Mouse (Mus musculus): ENCODE results near the gene Olfr1130. TPM values are rescaled to one million over a fixed set of nuclear protein-coding genes. Genes with fewer than 3 reads are reported as not detected.
"Not testable (repeated sequence)": the region's sequence is repeated elsewhere in the genome, so short reads cannot be mapped to it uniquely, and the experiment has no call there.

The Olfr1130 gene
- not detected in 2 replicates for polyA plus RNA-seq (2012; rRNA removed)

DNA sequence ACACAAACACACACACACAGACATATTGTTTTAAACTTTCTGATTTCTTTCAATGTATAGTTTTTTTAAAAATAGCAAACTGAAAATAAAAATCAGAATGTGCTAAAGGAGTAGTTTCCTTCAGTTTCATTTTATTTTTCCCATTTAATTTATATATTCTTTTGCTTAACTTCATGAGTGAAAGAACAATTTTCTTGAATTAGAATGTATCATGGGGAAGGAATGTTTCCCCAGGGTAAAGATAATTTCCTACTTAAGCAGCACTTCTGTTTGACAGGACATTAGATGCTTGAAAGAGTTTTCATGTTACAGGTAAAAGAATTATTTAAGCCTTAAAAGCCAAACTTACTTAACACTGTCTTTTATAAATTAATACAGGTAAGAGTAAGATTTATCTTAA lies at the start of gene Olfr1130:
Olfr1130 (plus strand) TSS at position 301 of the 400 bp plus-strand sequence.
- DNase-seq; H3K4me1 ChIP-seq (ENCODE audit: control insufficient read depth, insufficient read depth, low read length); H3K4me3 ChIP-seq (replicated peaks; ENCODE audit: extremely low read depth, low read depth, low read length): not testable (repeated sequence)

DNA sequence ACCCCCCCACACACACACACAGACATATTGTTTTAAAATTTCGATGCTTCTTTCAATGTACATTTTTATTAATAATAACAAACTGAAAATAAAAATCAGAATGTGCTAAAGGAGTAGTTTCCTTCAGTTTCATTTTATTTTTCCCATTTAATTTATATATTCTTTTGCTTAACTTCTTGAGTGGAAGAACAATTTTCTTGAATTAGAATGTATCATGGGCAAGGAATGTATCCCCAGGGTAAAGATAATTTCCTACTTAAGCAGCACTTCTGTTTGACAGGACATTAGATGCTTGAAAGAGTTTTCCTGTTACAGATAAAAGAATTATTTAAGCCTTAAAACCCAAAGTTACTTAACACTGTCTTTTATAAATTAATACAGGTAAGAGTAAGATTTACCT lies 32.4 kb upstream of the Olfr1130 start, which contains the start of gene Olfr1129:
Olfr1129 (plus strand) TSS at position 301 of the 400 bp plus-strand sequence.
- not testable (repeated sequence) for DNase-seq; H3K4me1 ChIP-seq (ENCODE audit: control insufficient read depth, insufficient read depth, low read length); H3K4me3 ChIP-seq (replicated peaks; ENCODE audit: extremely low read depth, low read depth, low read length)
- 54% methylated on average over 1 of the region's 1 CpGs for WGBS

DNA sequence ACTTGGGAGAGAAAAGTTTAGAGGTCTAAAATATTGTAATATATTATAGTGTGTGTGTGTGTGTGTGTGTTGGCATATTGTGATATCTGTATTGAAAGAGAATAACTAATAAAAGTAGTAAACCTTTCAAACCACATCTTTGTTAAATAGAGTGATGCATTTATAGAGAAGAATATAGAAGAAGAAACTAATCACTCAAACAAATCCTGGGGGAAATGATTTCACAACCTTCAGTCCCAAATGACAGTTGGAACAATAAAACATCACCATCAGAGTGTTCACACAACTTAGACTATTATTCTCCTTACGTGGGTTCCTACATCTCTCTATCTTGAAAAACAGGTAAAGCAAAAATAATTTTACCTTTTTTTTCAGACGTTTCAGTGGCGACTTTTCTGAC lies 20.8 kb downstream of the Olfr1130 start, which contains the start of gene Olfr1131:
Olfr1131 (plus strand) TSS at position 301 of the 400 bp plus-strand sequence.
- DNase-seq = no peak
- no peaks in the 10 kb centered on the region for H3K4me1 ChIP-seq (ENCODE audit: control insufficient read depth, insufficient read depth, low read length)
- no peak for TF ChIP-seq CTCF (IDR thresholded peaks at IDR 0.05; ENCODE audit: insufficient read depth, low read length)
- TF ChIP-seq POLR2A (IDR thresholded peaks at IDR 0.05; ENCODE audit: borderline replicate concordance, extremely low read depth, low read depth, low read length) = no peak
- no peak within 1 kb of the TSS for H3K4me3 ChIP-seq (replicated peaks; ENCODE audit: extremely low read depth, low read depth, low read length)
- 57% methylated on average over 3 of the region's 3 CpGs for WGBS

DNA sequence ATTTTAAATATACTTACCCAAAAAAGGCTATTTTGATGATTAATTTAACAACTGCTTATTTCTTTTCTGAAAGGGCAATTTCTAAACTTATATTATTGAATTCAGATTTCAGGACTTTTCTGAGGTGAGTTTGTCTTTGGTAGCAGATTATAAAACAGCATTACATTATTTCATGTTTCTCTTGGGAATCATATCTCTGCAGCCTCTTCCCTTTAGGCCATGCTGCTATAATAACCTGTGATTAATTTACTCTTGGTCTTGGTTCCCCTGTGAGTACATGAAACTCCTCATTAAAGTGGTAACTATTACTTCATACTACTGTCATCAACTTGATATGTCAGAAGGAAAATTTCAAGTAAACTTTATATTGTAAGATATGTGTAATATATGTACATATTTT lies 31.4 kb downstream of the Olfr1130 start, which contains the start of gene Olfr1132:
Olfr1132 (minus strand) TSS at position 101 of the 400 bp plus-strand sequence.
- Histone ChIP-seq H3K4me3 (replicated peaks; ENCODE audit: extremely low read depth, low read depth, low read length) (no peak within 1 kb of the TSS), H3K4me1 (ENCODE audit: control insufficient read depth, insufficient read depth, low read length) (no peaks in the 10 kb centered on the region)
- DNase-seq = no peak
- no peak for TF ChIP-seq CTCF (IDR thresholded peaks at IDR 0.05; ENCODE audit: insufficient read depth, low read length)

DNA sequence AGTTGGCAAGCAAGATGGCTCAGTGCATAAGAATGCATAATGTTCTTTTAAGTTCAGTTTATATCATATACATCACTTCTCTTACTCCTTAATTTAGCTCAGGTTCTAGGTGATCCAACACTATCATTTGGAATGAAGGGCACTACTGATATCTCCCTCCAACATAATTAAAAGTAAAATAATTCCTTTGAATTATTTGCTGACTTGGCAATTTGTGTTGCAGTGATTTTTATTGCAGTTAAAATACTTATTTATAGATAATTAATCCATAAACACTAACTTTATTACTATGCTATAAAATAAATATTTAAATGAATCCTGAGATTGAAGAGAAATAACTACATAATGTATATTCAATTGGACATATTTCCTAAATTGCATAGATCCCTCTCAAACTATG lies 36.4 kb downstream of the Olfr1130 start:
- Histone ChIP-seq H3K4me3 (replicated peaks; ENCODE audit: extremely low read depth, low read depth, low read length) (no peak overlapping the region), H3K4me1 (ENCODE audit: control insufficient read depth, insufficient read depth, low read length) (no peaks in the 10 kb centered on the region)
- no peak for DNase-seq
- TF ChIP-seq POLR2A (IDR thresholded peaks at IDR 0.05; ENCODE audit: borderline replicate concordance, extremely low read depth, low read depth, low read length) = no peak
- TF ChIP-seq CTCF (IDR thresholded peaks at IDR 0.05; ENCODE audit: insufficient read depth, low read length) = no peak

DNA sequence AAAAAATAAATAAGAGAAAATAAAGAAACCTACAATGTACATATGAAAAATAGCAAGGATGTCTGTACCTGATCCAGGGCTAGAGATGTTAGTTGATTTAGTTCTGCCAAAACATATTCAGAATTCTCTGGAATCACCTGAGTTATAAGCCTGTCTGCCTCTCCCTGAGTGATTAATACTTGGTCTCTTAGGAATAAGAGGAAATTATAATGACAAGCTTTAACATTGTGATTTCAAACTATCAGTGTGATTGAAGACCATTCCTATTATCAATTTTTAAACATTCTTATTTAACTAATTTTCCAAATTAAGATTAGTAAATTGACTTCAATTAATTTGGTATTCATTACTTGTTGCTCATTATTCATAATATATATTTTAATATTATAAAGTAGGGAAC lies 41.3 kb downstream of the Olfr1130 start, which contains the start of gene Olfr1133:
Olfr1133 (minus strand) TSS at position 101 of the 400 bp plus-strand sequence.
- H3K4me3 ChIP-seq (replicated peaks; ENCODE audit: extremely low read depth, low read depth, low read length) = no peak within 1 kb of the TSS
- TF ChIP-seq POLR2A (IDR thresholded peaks at IDR 0.05; ENCODE audit: borderline replicate concordance, extremely low read depth, low read depth, low read length) (no peak), CTCF (IDR thresholded peaks at IDR 0.05; ENCODE audit: insufficient read depth, low read length) (no peak)
- DNase-seq = no peak
- H3K4me1 ChIP-seq (ENCODE audit: control insufficient read depth, insufficient read depth, low read length) = no peaks in the 10 kb centered on the region

DNA sequence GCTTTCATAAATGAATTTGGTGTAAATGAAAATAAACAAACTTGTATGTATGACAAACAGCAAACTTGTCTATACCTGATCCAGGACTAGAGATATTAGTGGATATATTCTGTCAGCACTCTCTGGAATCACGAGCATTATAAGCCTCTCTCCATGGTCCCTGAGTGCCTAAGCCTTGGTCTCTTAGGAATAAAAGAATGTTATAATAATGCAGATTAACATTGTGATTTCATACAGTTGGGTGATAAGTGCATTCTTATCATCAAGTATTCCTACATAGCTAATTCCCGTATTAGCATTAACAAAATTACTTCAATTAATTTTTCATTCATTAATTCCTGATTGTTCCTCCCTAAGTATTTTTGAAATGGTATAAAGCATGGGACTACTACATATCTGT lies 52.3 kb downstream of the Olfr1130 start, which contains the start of gene Olfr1134:
Olfr1134 (minus strand) TSS at position 101 of the 400 bp plus-strand sequence.
- no peak for DNase-seq
- WGBS = 66% methylated on average over 2 of the region's 2 CpGs
- Histone ChIP-seq H3K4me1 (ENCODE audit: control insufficient read depth, insufficient read depth, low read length) (no peaks in the 10 kb centered on the region), H3K4me3 (replicated peaks; ENCODE audit: extremely low read depth, low read depth, low read length) (no peak within 1 kb of the TSS)
- TF ChIP-seq POLR2A (IDR thresholded peaks at IDR 0.05; ENCODE audit: borderline replicate concordance, extremely low read depth, low read depth, low read length) (no peak), CTCF (IDR thresholded peaks at IDR 0.05; ENCODE audit: insufficient read depth, low read length) (no peak)

Other genes with a start within 250 kb of the Olfr1130 start
- not detected in 2 replicates for gene Olfr1121, start 236.3 kb upstream of the Olfr1130 start, polyA plus RNA-seq (2012; rRNA removed)
- not detected in 2 replicates for gene Olfr1122, start 220.4 kb upstream of the Olfr1130 start, polyA plus RNA-seq (2012; rRNA removed)
- gene Olfr1123, start 189.6 kb upstream of the Olfr1130 start, polyA plus RNA-seq (2012; rRNA removed) = not detected in 2 replicates
- gene Olfr1124, start 175.9 kb upstream of the Olfr1130 start, polyA plus RNA-seq (2012; rRNA removed) = not detected in 2 replicates
- not detected in 2 replicates for gene Olfr1126, start 152.2 kb upstream of the Olfr1130 start, polyA plus RNA-seq (2012; rRNA removed)
- gene Pramel7, start 109.1 kb upstream of the Olfr1130 start, polyA plus RNA-seq (2012; rRNA removed) = not detected in 2 replicates
- not detected in 2 replicates for gene Pramel6, start 99.6 kb upstream of the Olfr1130 start, polyA plus RNA-seq (2012; rRNA removed)
- not detected in 2 replicates for gene Olfr153, start 74.4 kb upstream of the Olfr1130 start, polyA plus RNA-seq (2012; rRNA removed)
- gene Olfr1128, start 60.7 kb upstream of the Olfr1130 start, polyA plus RNA-seq (2012; rRNA removed) = not detected in 2 replicates
- gene Olfr1129, start 32.3 kb upstream of the Olfr1130 start, polyA plus RNA-seq (2012; rRNA removed) = not detected in 2 replicates
- gene Olfr1131, start 20.9 kb downstream of the Olfr1130 start, polyA plus RNA-seq (2012; rRNA removed) = not detected in 2 replicates
- not detected in 2 replicates for gene Olfr1132, start 31.3 kb downstream of the Olfr1130 start, polyA plus RNA-seq (2012; rRNA removed)
- gene Olfr1133, start 41.2 kb downstream of the Olfr1130 start, polyA plus RNA-seq (2012; rRNA removed) = not detected in 2 replicates
- gene Olfr1134, start 52.2 kb downstream of the Olfr1130 start, polyA plus RNA-seq (2012; rRNA removed) = not detected in 2 replicates
- gene Olfr1135, start 67.5 kb downstream of the Olfr1130 start, polyA plus RNA-seq (2012; rRNA removed) = not detected in 2 replicates
- not detected in 2 replicates for gene Olfr1136, start 87.7 kb downstream of the Olfr1130 start, polyA plus RNA-seq (2012; rRNA removed)
- not detected in 2 replicates for gene Olfr1137, start 107.0 kb downstream of the Olfr1130 start, polyA plus RNA-seq (2012; rRNA removed)
- not detected in 2 replicates for gene Olfr1138, start 133.8 kb downstream of the Olfr1130 start, polyA plus RNA-seq (2012; rRNA removed)
- gene Olfr1140, start 137.5 kb downstream of the Olfr1130 start, polyA plus RNA-seq (2012; rRNA removed) = not detected in 2 replicates
- not detected in 2 replicates for gene Olfr1141, start 147.8 kb downstream of the Olfr1130 start, polyA plus RNA-seq (2012; rRNA removed)
- not detected in 2 replicates for gene Olfr152, start 173.3 kb downstream of the Olfr1130 start, polyA plus RNA-seq (2012; rRNA removed)
- gene Olfr1143, start 194.4 kb downstream of the Olfr1130 start, polyA plus RNA-seq (2012; rRNA removed) = not detected in 2 replicates
- not detected in 2 replicates for gene Olfr1145, start 203.6 kb downstream of the Olfr1130 start, polyA plus RNA-seq (2012; rRNA removed)
- gene Olfr1148, start 224.3 kb downstream of the Olfr1130 start, polyA plus RNA-seq (2012; rRNA removed) = not detected in 2 replicates
- not detected in 2 replicates for gene Olfr1150-ps1, start 237.8 kb downstream of the Olfr1130 start, polyA plus RNA-seq (2012; rRNA removed)
- not detected in 2 replicates for gene Olfr1151, start 249.7 kb downstream of the Olfr1130 start, polyA plus RNA-seq (2012; rRNA removed)

Data from lung, adult 2 months (tissue).